Mouse (Mus musculus): ENCODE data around the gene Nfs1. TPM values are rescaled to one million over a fixed set of nuclear protein-coding genes. Genes with fewer than 3 reads are reported as not detected.

Nfs1 gene
- polyA plus RNA-seq, 1 experiment from 2014 or later: 41.0 TPM

- Histone ChIP-seq H3K4me1 (replicated peaks; ENCODE audit: control insufficient read depth, insufficient read depth, low read length) (peaks cover 14% of the 10 kb centered on the region), H3K9me3 (ENCODE audit: control insufficient read depth, low read length) (no peaks in the 10 kb centered on the region), H3K27ac (ENCODE audit: low read length) (peak within 1 kb of the TSS; percentile 92), H3K4me3 (ENCODE audit: low read length) (peak within 1 kb of the TSS; percentile 87), H3K27me3 (ENCODE audit: control insufficient read depth, insufficient read depth, low read depth, low read length) (no peaks in the 10 kb centered on the region), H3K9ac (ENCODE audit: low read length) (peak within 1 kb of the TSS; percentile 99), H3K4me2 (ENCODE audit: low read depth, low read length) (peak within 1 kb of the TSS; percentile 68), H3K36me3 (ENCODE audit: control insufficient read depth, insufficient read depth, low read length) (peaks cover 14% of the 10 kb centered on the region)
- ATAC-seq (ENCODE audit: low read depth): peak; percentile 98
- WGBS: 0% methylated on average over 47 of the region's 47 CpGs
Measured at GRCm38 (mm10) chr2:156180094-156180821, 36.3 kb upstream of the Nfs1 start, which contains the start of gene Rbm39. Gene Rbm39, minus strand, starts transcription at chr2:156180238.

GRCm38 (mm10) chr2:156179796-156180093 is 35.8 kb upstream of the Nfs1 start:
- no peaks in the 10 kb centered on the region for H3K27me3 ChIP-seq (ENCODE audit: control insufficient read depth, insufficient read depth, low read depth, low read length)
- 0% methylated on average over 41 of the region's 41 CpGs for WGBS
- peak overlapping the region; percentile 92 for H3K27ac ChIP-seq (ENCODE audit: low read length)
- no peak overlapping the region for H3K4me2 ChIP-seq (ENCODE audit: low read depth, low read length)
- peaks cover 14% of the 10 kb centered on the region for H3K4me1 ChIP-seq (replicated peaks; ENCODE audit: control insufficient read depth, insufficient read depth, low read length)
- no peaks in the 10 kb centered on the region for H3K9me3 ChIP-seq (ENCODE audit: control insufficient read depth, low read length)
- H3K4me3 ChIP-seq (ENCODE audit: low read length): peak overlapping the region; percentile 87
- H3K36me3 ChIP-seq (ENCODE audit: control insufficient read depth, insufficient read depth, low read length): peaks cover 14% of the 10 kb centered on the region
- H3K9ac ChIP-seq (ENCODE audit: low read length): peak overlapping the region; percentile 99
- ATAC-seq (ENCODE audit: low read depth): peak; percentile 41

GRCm38 (mm10) chr2:156179046-156179795 is 35.2 kb upstream of the Nfs1 start:
- Histone ChIP-seq H3K27ac (ENCODE audit: low read length) (peak overlapping the region; percentile 92), H3K9me3 (ENCODE audit: control insufficient read depth, low read length) (no peaks in the 10 kb centered on the region), H3K4me1 (replicated peaks; ENCODE audit: control insufficient read depth, insufficient read depth, low read length) (peaks cover 14% of the 10 kb centered on the region), H3K4me3 (ENCODE audit: low read length) (peak overlapping the region; percentile 87), H3K9ac (ENCODE audit: low read length) (peak overlapping the region; percentile 99), H3K36me3 (ENCODE audit: control insufficient read depth, insufficient read depth, low read length) (peaks cover 18% of the 10 kb centered on the region), H3K4me2 (ENCODE audit: low read depth, low read length) (peak overlapping the region; percentile 68), H3K27me3 (ENCODE audit: control insufficient read depth, insufficient read depth, low read depth, low read length) (no peaks in the 10 kb centered on the region)
- WGBS: under 1% methylated on average over 46 of the region's 47 CpGs
- ATAC-seq (ENCODE audit: low read depth): peak; percentile 63

- peaks cover 14% of the 10 kb centered on the region for H3K4me1 ChIP-seq (replicated peaks; ENCODE audit: control insufficient read depth, insufficient read depth, low read length)
- ATAC-seq (ENCODE audit: low read depth): no peak
- H3K4me2 ChIP-seq (ENCODE audit: low read depth, low read length): peak overlapping the region; percentile 68
- H3K4me3 ChIP-seq (ENCODE audit: low read length): peak overlapping the region; percentile 29; the same call in 1 of the 2 replicates
- no peaks in the 10 kb centered on the region for H3K27me3 ChIP-seq (ENCODE audit: control insufficient read depth, insufficient read depth, low read depth, low read length)
- H3K9me3 ChIP-seq (ENCODE audit: control insufficient read depth, low read length): no peaks in the 10 kb centered on the region
- H3K27ac ChIP-seq (ENCODE audit: low read length): no peak overlapping the region
- H3K36me3 ChIP-seq (ENCODE audit: control insufficient read depth, insufficient read depth, low read length): peaks cover 24% of the 10 kb centered on the region
- H3K9ac ChIP-seq (ENCODE audit: low read length): peak overlapping the region; percentile 45; the same call in 1 of the 2 replicates
- WGBS: 74% methylated on average over 7 of the region's 7 CpGs
Measured at GRCm38 (mm10) chr2:156177651-156178050, 33.7 kb upstream of the Nfs1 start.

- H3K4me3 ChIP-seq (ENCODE audit: low read length): 0 out of 2 replicates have a peak overlapping the region, but pooled peaks have one; percentile 2
- peak overlapping the region; percentile 33 for H3K4me2 ChIP-seq (ENCODE audit: low read depth, low read length)
Measured at GRCm38 (mm10) chr2:156177079-156177478, 33.1 kb upstream of the Nfs1 start.

GRCm38 (mm10) chr2:156166557-156166956 is 22.6 kb upstream of the Nfs1 start:
- Histone ChIP-seq H3K4me3 (ENCODE audit: low read length) (no peak overlapping the region), H3K27ac (ENCODE audit: low read length) (no peak overlapping the region), H3K4me2 (ENCODE audit: low read depth, low read length) (no peak overlapping the region), H3K27me3 (ENCODE audit: control insufficient read depth, insufficient read depth, low read depth, low read length) (no peaks in the 10 kb centered on the region), H3K4me1 (replicated peaks; ENCODE audit: control insufficient read depth, insufficient read depth, low read length) (no peaks in the 10 kb centered on the region), H3K9me3 (ENCODE audit: control insufficient read depth, low read length) (no peaks in the 10 kb centered on the region), H3K9ac (ENCODE audit: low read length) (no peak overlapping the region), H3K36me3 (ENCODE audit: control insufficient read depth, insufficient read depth, low read length) (peaks cover 67% of the 10 kb centered on the region)
- no peak for ATAC-seq (ENCODE audit: low read depth)
- WGBS: 93% methylated on average over 5 of the region's 5 CpGs

More at GRCm38 (mm10) chr2:156177079-156177478, 33.1 kb upstream of the Nfs1 start:
- Histone ChIP-seq H3K27ac (ENCODE audit: low read length) (no peak overlapping the region), H3K9me3 (ENCODE audit: control insufficient read depth, low read length) (no peaks in the 10 kb centered on the region), H3K27me3 (ENCODE audit: control insufficient read depth, insufficient read depth, low read depth, low read length) (no peaks in the 10 kb centered on the region), H3K4me1 (replicated peaks; ENCODE audit: control insufficient read depth, insufficient read depth, low read length) (peaks cover 14% of the 10 kb centered on the region), H3K36me3 (ENCODE audit: control insufficient read depth, insufficient read depth, low read length) (peaks cover 28% of the 10 kb centered on the region), H3K9ac (ENCODE audit: low read length) (no peak overlapping the region)
- 66% methylated on average over 6 of the region's 6 CpGs for WGBS
- no peak for ATAC-seq (ENCODE audit: low read depth)

GRCm38 (mm10) chr2:156165478-156165877 is 21.5 kb upstream of the Nfs1 start:
- no peak overlapping the region for H3K4me2 ChIP-seq (ENCODE audit: low read depth, low read length)
- no peak overlapping the region for H3K4me3 ChIP-seq (ENCODE audit: low read length)
- H3K9ac ChIP-seq (ENCODE audit: low read length): no peak overlapping the region
- H3K36me3 ChIP-seq (ENCODE audit: control insufficient read depth, insufficient read depth, low read length): peaks cover 65% of the 10 kb centered on the region
- H3K27me3 ChIP-seq (ENCODE audit: control insufficient read depth, insufficient read depth, low read depth, low read length): no peaks in the 10 kb centered on the region
- H3K27ac ChIP-seq (ENCODE audit: low read length): no peak overlapping the region
- H3K9me3 ChIP-seq (ENCODE audit: control insufficient read depth, low read length): no peaks in the 10 kb centered on the region
- 88% methylated on average over 1 of the region's 1 CpGs for WGBS
- H3K4me1 ChIP-seq (replicated peaks; ENCODE audit: control insufficient read depth, insufficient read depth, low read length): no peaks in the 10 kb centered on the region
- ATAC-seq (ENCODE audit: low read depth): no peak

GRCm38 (mm10) chr2:156151538-156151937 is 7.6 kb upstream of the Nfs1 start:
- no peak overlapping the region for H3K27ac ChIP-seq (ENCODE audit: low read length)
- no peak overlapping the region for H3K4me3 ChIP-seq (ENCODE audit: low read length)
- no peak overlapping the region for H3K4me2 ChIP-seq (ENCODE audit: low read depth, low read length)
- H3K4me1 ChIP-seq (replicated peaks; ENCODE audit: control insufficient read depth, insufficient read depth, low read length): no peaks in the 10 kb centered on the region
- H3K9me3 ChIP-seq (ENCODE audit: control insufficient read depth, low read length): no peaks in the 10 kb centered on the region
- no peak for ATAC-seq (ENCODE audit: low read depth)
- no peaks in the 10 kb centered on the region for H3K27me3 ChIP-seq (ENCODE audit: control insufficient read depth, insufficient read depth, low read depth, low read length)
- no peak overlapping the region for H3K9ac ChIP-seq (ENCODE audit: low read length)
- H3K36me3 ChIP-seq (ENCODE audit: control insufficient read depth, insufficient read depth, low read length): peaks cover 39% of the 10 kb centered on the region

GRCm38 (mm10) chr2:156147316-156147915 is 3.4 kb upstream of the Nfs1 start:
- Histone ChIP-seq H3K4me1 (replicated peaks; ENCODE audit: control insufficient read depth, insufficient read depth, low read length) (peaks cover 4% of the 10 kb centered on the region), H3K36me3 (ENCODE audit: control insufficient read depth, insufficient read depth, low read length) (peaks cover 24% of the 10 kb centered on the region), H3K27ac (ENCODE audit: low read length) (no peak overlapping the region), H3K27me3 (ENCODE audit: control insufficient read depth, insufficient read depth, low read depth, low read length) (no peaks in the 10 kb centered on the region), H3K9ac (ENCODE audit: low read length) (no peak overlapping the region), H3K4me3 (ENCODE audit: low read length) (no peak overlapping the region), H3K9me3 (ENCODE audit: control insufficient read depth, low read length) (no peaks in the 10 kb centered on the region), H3K4me2 (ENCODE audit: low read depth, low read length) (no peak overlapping the region)
- no peak for ATAC-seq (ENCODE audit: low read depth)
- 82% methylated on average over 3 of the region's 3 CpGs for WGBS
